Mouse (Mus musculus) bone marrow, adult 2 months (tissue): ENCODE measurements around the gene Rrm1. TPM values are rescaled to one million over a fixed set of nuclear protein-coding genes. Genes with fewer than 3 reads are reported as not detected.

Source experiments
- H3K27ac ChIP-seq: fragments of 200-500 bp; 2 replicates; pipeline ENCODE4 v1.5.1; 2012; ENCODE audit warnings: low read depth, mild to moderate bottlenecking, control low read depth, inconsistent platforms, low read length; ENCODE audit not compliant: control insufficient read depth, poor library complexity, insufficient read depth
- H3K4me1 ChIP-seq: fragments of 200-500 bp; 2 replicates; pipeline ENCODE4 v1.6.1; 2011; ENCODE audit warnings: low read length; ENCODE audit not compliant: control insufficient read depth, insufficient read depth
- H3K4me3 ChIP-seq: fragments of 200-500 bp; replicated peaks from 2 replicates; pipeline ENCODE3; 2011; ENCODE audit warnings: mild to moderate bottlenecking, low read depth, low read length, control low read depth; ENCODE audit not compliant: control insufficient read depth
- CTCF ChIP-seq: fragments of 200-500 bp; IDR thresholded peaks from 2 replicates; pipeline ENCODE4 v1.5.1; 2011; ENCODE audit warnings: low read length, control low read depth; ENCODE audit not compliant: control insufficient read depth, insufficient read depth
- POLR2A ChIP-seq: fragments of 200-500 bp; IDR thresholded peaks from 2 replicates; pipeline ENCODE4 v1.6.1; 2011; ENCODE audit warnings: low read depth, mild to moderate bottlenecking, control low read depth, low read length, borderline replicate concordance; ENCODE audit not compliant: control insufficient read depth
- WGBS: fragments of 180-500 bp; shearing (Covaris S2); methylation state at CpG from one replicate; pipeline ENCODE4 v1.1.7; 2018; 5-methylcytosine and 5-hydroxymethylcytosine counted together
- polyA plus RNA-seq: library from polyadenylated mRNA; stranded (reverse); fragments of >200 nt; gene quantifications from 2 replicates; pipeline ENCODE4 v1.2.4, GENCODE M21; 2011; ENCODE audit warnings: low replicate concordance; ENCODE audit not compliant: missing spikeins, insufficient read depth, insufficient read length

Rrm1 gene
- polyA plus RNA-seq, 1 experiment = 151 TPM

GRCm38 (mm10) chr7:102458618-102459380 lies 17.3 kb downstream of the Rrm1 start:
- no peak overlapping the region for H3K27ac ChIP-seq
- no peak for TF ChIP-seq POLR2A
- WGBS = 74% methylated on average over 5 of the region's 5 CpGs
- H3K4me3 ChIP-seq = no peak overlapping the region
- no peaks in the 10 kb centered on the region for H3K4me1 ChIP-seq

GRCm38 (mm10) chr7:102467566-102467965 lies 26.1 kb downstream of the Rrm1 start:
- Histone ChIP-seq H3K27ac (no peak overlapping the region), H3K4me3 (no peak overlapping the region), H3K4me1 (no peaks in the 10 kb centered on the region)
- no peak for TF ChIP-seq POLR2A
- TF ChIP-seq CTCF = no peak
- WGBS = 91% methylated on average over 8 of the region's 8 CpGs

- Histone ChIP-seq H3K27ac (no peak overlapping the region), H3K4me1 (no peaks in the 10 kb centered on the region), H3K4me3 (no peak overlapping the region)
- TF ChIP-seq CTCF = no peak
- TF ChIP-seq POLR2A = no peak
- 74% methylated on average over 5 of the region's 5 CpGs for WGBS
Measured at GRCm38 (mm10) chr7:102472675-102473074, 31.2 kb downstream of the Rrm1 start.

GRCm38 (mm10) chr7:102476601-102477000 lies 35.1 kb downstream of the Rrm1 start:
- WGBS = 92% methylated on average over 5 of the region's 5 CpGs
- TF ChIP-seq POLR2A (no peak), CTCF (no peak)
- H3K27ac ChIP-seq = no peak overlapping the region
- no peak overlapping the region for H3K4me3 ChIP-seq
- no peaks in the 10 kb centered on the region for H3K4me1 ChIP-seq

GRCm38 (mm10) chr7:102477377-102477776 lies 35.9 kb downstream of the Rrm1 start:
- Histone ChIP-seq H3K4me1 (no peaks in the 10 kb centered on the region), H3K27ac (no peak overlapping the region), H3K4me3 (no peak overlapping the region)
- TF ChIP-seq CTCF = no peak
- no peak for TF ChIP-seq POLR2A
- WGBS = 89% methylated on average over 11 of the region's 11 CpGs

- Histone ChIP-seq H3K4me3 (no peak overlapping the region), H3K4me1 (no peaks in the 10 kb centered on the region), H3K27ac (no peak overlapping the region)
- WGBS = 80% methylated on average over 4 of the region's 4 CpGs
- TF ChIP-seq POLR2A (no peak), CTCF (no peak)
Measured at GRCm38 (mm10) chr7:102478425-102478824, 36.9 kb downstream of the Rrm1 start.

GRCm38 (mm10) chr7:102478926-102479325 lies 37.4 kb downstream of the Rrm1 start:
- Histone ChIP-seq H3K4me3 (no peak overlapping the region), H3K4me1 (no peaks in the 10 kb centered on the region), H3K27ac (no peak overlapping the region)
- no peak for TF ChIP-seq POLR2A
- no peak for TF ChIP-seq CTCF
- WGBS = 76% methylated on average over 3 of the region's 3 CpGs

- H3K27ac ChIP-seq = no peak overlapping the region
- no peaks in the 10 kb centered on the region for H3K4me1 ChIP-seq
- 82% methylated on average over 5 of the region's 5 CpGs for WGBS
Measured at GRCm38 (mm10) chr7:102479368-102480078, 38.0 kb downstream of the Rrm1 start.

More at GRCm38 (mm10) chr7:102479368-102480078, 38.0 kb downstream of the Rrm1 start:
- H3K4me3 ChIP-seq = no peak overlapping the region
- TF ChIP-seq POLR2A (no peak), CTCF (no peak)
